Mouse (Mus musculus) adrenal gland, postnatal 10 days (tissue): ENCODE results near the gene Hs2st1. TPM values are rescaled to one million over a fixed set of nuclear protein-coding genes. Genes with fewer than 3 reads are reported as not detected.

Experiments
- DNase-seq: peaks from one replicate; pipeline ENCODE4 v3.0.0; 2021; ENCODE audit warnings: mixed read lengths
- total RNA-seq, 2 experiments: library from RNA; stranded (reverse); gene quantifications; 2 replicates each; pipeline ENCODE4 v1.2.3; 2021

Gene Hs2st1
- total RNA-seq, 2 experiments from 2014 or later: 19.2 to 19.5 TPM

DNA sequence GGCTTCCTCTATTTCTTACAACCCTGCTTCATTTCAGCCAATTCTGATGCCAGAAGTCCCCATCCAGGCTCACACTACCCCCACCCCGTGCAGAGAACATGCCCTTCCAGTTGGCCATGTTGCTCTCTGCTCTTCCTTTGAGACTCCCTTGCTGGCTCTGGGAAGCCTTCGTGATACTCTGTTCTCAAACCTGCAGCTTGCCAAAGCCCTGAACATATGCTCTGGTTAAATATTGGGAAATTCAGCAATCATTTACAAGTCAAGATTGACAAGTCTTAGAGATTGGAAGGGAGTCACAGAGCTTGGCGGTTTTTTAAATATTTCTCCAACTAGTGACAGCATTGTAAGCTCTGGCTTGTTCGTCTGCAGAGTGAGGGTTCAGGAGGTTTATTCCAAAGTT lies 183.5 kb downstream of the Hs2st1 start:
- DNase-seq: no peak

DNA sequence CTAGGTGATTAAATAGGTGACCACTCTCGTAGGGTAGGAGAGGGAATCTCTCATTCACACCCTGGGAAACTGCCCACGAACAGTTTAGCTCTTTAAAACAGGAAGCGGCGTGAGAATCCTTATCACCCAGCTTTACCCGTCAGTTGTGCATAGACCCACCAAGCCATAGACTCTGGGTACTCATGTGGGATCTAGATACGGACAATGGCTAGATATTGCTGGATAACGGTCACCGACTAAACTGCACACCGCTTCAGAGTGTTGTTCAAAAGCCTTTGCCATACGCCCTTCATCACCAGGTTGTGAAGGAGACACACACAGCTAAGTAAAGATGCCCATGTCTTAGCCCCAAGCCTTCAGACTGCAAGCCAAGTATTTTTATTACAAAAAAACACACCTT lies 185.3 kb downstream of the Hs2st1 start:
- no peak for DNase-seq

DNA sequence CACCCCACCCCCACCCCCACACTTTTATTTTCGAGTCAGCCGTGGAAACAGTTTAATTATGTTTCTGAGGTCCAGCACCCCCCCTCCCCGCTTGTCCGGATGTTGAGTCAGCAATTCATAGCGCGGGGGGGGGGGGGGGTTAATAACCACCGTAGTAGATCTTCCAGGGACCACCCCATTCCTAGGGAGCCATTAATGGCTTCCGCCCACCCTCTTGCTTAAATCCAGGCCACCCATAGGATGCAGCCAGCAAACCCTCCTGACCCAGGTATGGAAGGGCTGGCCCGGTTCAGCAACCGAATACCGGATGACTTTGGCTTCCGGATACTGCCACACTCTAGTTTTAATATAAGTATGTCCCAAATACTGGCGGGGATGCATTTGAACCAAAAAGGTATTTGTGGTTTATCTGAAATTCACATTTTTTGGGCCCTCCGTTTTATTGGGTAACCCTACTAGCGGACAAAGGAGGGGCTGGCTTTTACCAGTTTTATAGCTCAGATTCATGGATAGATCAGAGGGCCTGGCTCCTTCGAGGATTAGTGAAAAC lies 188.5 kb downstream of the Hs2st1 start:
- no peak for DNase-seq

DNA sequence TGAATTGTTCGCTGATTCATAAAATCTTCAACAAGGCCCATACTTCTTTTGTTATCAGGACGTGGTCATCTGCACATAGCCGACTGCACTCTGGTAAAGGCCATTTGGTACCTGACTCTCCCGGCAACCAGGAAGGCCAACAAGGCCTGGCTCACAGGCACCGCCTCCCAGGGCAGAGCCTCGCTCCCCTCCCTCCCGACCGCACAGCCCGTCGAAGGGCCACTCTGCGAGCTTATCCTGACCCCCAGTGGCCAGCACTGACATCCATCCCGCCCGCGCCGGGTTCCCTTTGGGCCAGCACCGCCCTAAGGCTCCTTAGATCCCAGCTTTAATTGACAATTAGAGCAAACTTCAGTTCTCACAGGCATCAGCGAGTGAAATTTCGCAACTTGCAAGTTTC lies 189.1 kb downstream of the Hs2st1 start:
- peak; percentile 90 for DNase-seq

DNA sequence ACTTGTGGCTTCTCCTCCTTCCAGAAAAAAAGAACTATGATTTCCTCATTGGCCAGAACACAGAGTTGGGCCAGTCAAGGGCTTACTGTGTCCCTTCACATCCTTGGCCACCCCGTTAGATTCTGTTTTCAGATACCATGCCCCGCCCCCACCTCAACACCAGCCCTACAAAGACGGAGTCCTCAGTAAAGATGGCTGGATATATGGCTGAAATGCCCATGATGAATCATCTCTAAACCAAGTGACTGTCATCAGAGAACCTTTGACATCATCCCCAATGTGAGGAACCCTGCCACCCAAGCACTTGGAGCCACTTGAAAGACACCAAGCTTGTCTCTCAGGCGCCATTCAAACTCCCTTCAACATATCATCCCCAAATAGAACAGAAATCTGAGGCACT lies 190.2 kb downstream of the Hs2st1 start:
- DNase-seq: no peak

Other genes with a start within 250 kb of the Hs2st1 start
- 100 to 1,000 TPM; 283 to 295 TPM for gene Selenof, start 123 bp upstream of the Hs2st1 start, total RNA-seq
- gene Sh3glb1, start 150.2 kb upstream of the Hs2st1 start, total RNA-seq: 100 to 1,000 TPM; 271 to 286 TPM
- gene Clca3a1, start 190.8 kb upstream of the Hs2st1 start, total RNA-seq: 1 to 10 TPM; 9.3 to 9.6 TPM
- under 1 TPM; 0.12 to 0.21 TPM for gene Clca3a2, start 249.3 kb upstream of the Hs2st1 start, total RNA-seq